Mouse (Mus musculus) testis, adult 2 months (tissue): ENCODE measurements around the gene Thsd7b.

Experiments
- CTCF ChIP-seq: fragments of 200-500 bp; IDR thresholded peaks from 2 replicates; pipeline ENCODE4 v1.5.1; 2012; ENCODE audit warnings: low read depth, mild to moderate bottlenecking, inconsistent platforms, low read length, moderate library complexity; ENCODE audit not compliant: control insufficient read depth, insufficient read depth, insufficient replicate concordance
- POLR2A ChIP-seq: fragments of 200-500 bp; IDR thresholded peaks from 2 replicates; pipeline ENCODE4 v1.6.1; 2012; ENCODE audit warnings: low read depth, mild to moderate bottlenecking, inconsistent platforms, low read length, moderate library complexity; ENCODE audit not compliant: control insufficient read depth

DNA sequence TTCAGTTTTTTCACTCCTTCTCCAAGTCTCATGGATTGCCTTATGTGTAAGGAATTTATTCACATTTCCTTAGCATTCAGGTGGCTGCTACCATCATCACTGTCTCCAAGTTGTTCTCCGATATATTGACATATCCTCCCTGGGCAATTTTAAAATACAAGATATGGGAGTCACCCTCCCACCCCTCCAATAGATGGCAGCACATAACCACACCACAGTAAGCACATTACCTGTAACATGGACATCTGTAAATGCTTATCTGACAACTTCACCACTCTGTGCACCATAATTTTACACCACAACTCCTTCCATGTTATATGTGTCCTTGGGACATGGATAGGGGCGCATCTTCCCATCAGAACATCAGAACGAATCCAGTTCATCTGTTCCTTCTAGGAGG is 218.0 kb downstream of the Thsd7b start:
- TF ChIP-seq CTCF (no peak), POLR2A (no peak)
